In genomic region chr7:125214036-125214435, GRCm38 (mm10) we compare ENCODE assay signal across 17 mouse cellular contexts.
"Had no signal": no experiment of that assay in that cellular context is flagged by ENCODE, and none has a peak within 500 bp of the region (broad histone marks: within the 10 kb centered on the region; RNA-seq: fewer than 3 reads in every experiment).

No protein-coding gene starts in this region.

- DNase-seq: retina, postnatal 1 day; right cerebral cortex, adult 18-20 months; right cerebral cortex, postnatal 14 days; right cerebral cortex, postnatal 25 days; right cerebral cortex, postnatal 4 days; spleen, adult 18-20 months; thymus, adult 18-20 months; thymus, adult 2 months; thymus, postnatal 14 days; thymus, postnatal 25 days; thymus, postnatal 36 days; thymus, postnatal 4 days had no signal

- H3K4me1 ChIP-seq: stomach, embryonic 15.5 days had no signal

- H3K9me3 ChIP-seq: neural tube, embryonic 12.5 days; neural tube, embryonic 13.5 days; neural tube, embryonic 15.5 days; stomach, embryonic 15.5 days had no signal

- H3K4me3 ChIP-seq: neural tube, embryonic 12.5 days; neural tube, embryonic 13.5 days; neural tube, embryonic 15.5 days; stomach, embryonic 15.5 days had no signal

- H3K36me3 ChIP-seq: neural tube, embryonic 12.5 days; neural tube, embryonic 13.5 days; neural tube, embryonic 15.5 days; stomach, embryonic 15.5 days had no signal

- H3K27me3 ChIP-seq: neural tube, embryonic 12.5 days; neural tube, embryonic 13.5 days; neural tube, embryonic 15.5 days; stomach, embryonic 15.5 days had no signal

- H3K27ac ChIP-seq: neural tube, embryonic 12.5 days; neural tube, embryonic 13.5 days; neural tube, embryonic 15.5 days; stomach, embryonic 15.5 days; stomach, postnatal 0 days had no signal
